Mouse (Mus musculus): Measurements from ENCODE around the gene Map3k5.
"Not testable (repeated sequence)": the region's sequence is repeated elsewhere in the genome, so short reads cannot be mapped to it uniquely, and the experiment has no call there.

Map3k5 gene

GRCm38 (mm10) chr10:19934384-19935294 lies at the start of gene Map3k5:
TSS of gene Map3k5 (plus strand) at chr10:19934472.
- DNase-seq (ENCODE audit: low read depth, low spot score): peak; percentile 23

GRCm38 (mm10) chr10:19886249-19886648 lies 48.0 kb upstream of the Map3k5 start:
- no peak for DNase-seq (ENCODE audit: low read depth, low spot score)

GRCm38 (mm10) chr10:19889908-19890307 lies 44.4 kb upstream of the Map3k5 start:
- DNase-seq (ENCODE audit: low read depth, low spot score): no peak

GRCm38 (mm10) chr10:19891686-19892085 lies 42.6 kb upstream of the Map3k5 start:
- DNase-seq (ENCODE audit: low read depth, low spot score): no peak

GRCm38 (mm10) chr10:19893146-19893545 lies 41.1 kb upstream of the Map3k5 start:
- no peak for DNase-seq (ENCODE audit: low read depth, low spot score)

GRCm38 (mm10) chr10:19893976-19894375 lies 40.3 kb upstream of the Map3k5 start:
- peak; percentile 24 for DNase-seq (ENCODE audit: low read depth, low spot score)

- DNase-seq (ENCODE audit: low read depth, low spot score): no peak
These were observed 34.1 kb upstream of the Map3k5 start for GRCm38 (mm10) chr10:19900191-19900590.

- no peak for DNase-seq (ENCODE audit: low read depth, low spot score)
These were observed 32.3 kb upstream of the Map3k5 start for GRCm38 (mm10) chr10:19901992-19902391.

GRCm38 (mm10) chr10:19904077-19904820 lies 30.0 kb upstream of the Map3k5 start:
- no peak for DNase-seq (ENCODE audit: low read depth, low spot score)

- DNase-seq (ENCODE audit: low read depth, low spot score): peak; percentile 93
These were observed 26.9 kb upstream of the Map3k5 start, which contains the start of gene Pex7 for GRCm38 (mm10) chr10:19907246-19907804. TSS of gene Pex7 (minus strand) at chr10:19907689.

GRCm38 (mm10) chr10:19908076-19908475 lies 26.2 kb upstream of the Map3k5 start:
- no peak for DNase-seq (ENCODE audit: low read depth, low spot score)

GRCm38 (mm10) chr10:19910516-19910915 lies 23.8 kb upstream of the Map3k5 start:
- DNase-seq (ENCODE audit: low read depth, low spot score): no peak

- DNase-seq (ENCODE audit: low read depth, low spot score): no peak
These were observed 22.7 kb upstream of the Map3k5 start for GRCm38 (mm10) chr10:19911583-19911982.

- DNase-seq (ENCODE audit: low read depth, low spot score): no peak
These were observed 20.5 kb upstream of the Map3k5 start for GRCm38 (mm10) chr10:19913806-19914205.

- DNase-seq (ENCODE audit: low read depth, low spot score): peak; percentile 24
These were observed 19.0 kb upstream of the Map3k5 start for GRCm38 (mm10) chr10:19915301-19915700.

GRCm38 (mm10) chr10:19922410-19922809 lies 11.9 kb upstream of the Map3k5 start:
- no peak for DNase-seq (ENCODE audit: low read depth, low spot score)

GRCm38 (mm10) chr10:19924256-19924655 lies 10.0 kb upstream of the Map3k5 start:
- DNase-seq (ENCODE audit: low read depth, low spot score): no peak

GRCm38 (mm10) chr10:19926391-19926897 lies 7.8 kb upstream of the Map3k5 start:
- DNase-seq (ENCODE audit: low read depth, low spot score): not testable (repeated sequence)

GRCm38 (mm10) chr10:19928205-19928604 lies 6.1 kb upstream of the Map3k5 start:
- no peak for DNase-seq (ENCODE audit: low read depth, low spot score)

GRCm38 (mm10) chr10:19932986-19933385 lies 1.3 kb upstream of the Map3k5 start:
- DNase-seq (ENCODE audit: low read depth, low spot score): no peak

- peak; percentile 65 for DNase-seq (ENCODE audit: low read depth, low spot score)
These were observed 525 bp upstream of the Map3k5 start for GRCm38 (mm10) chr10:19933511-19934383.

Measured in retina, postnatal 7 days (tissue).